Mouse (Mus musculus) layer of hippocampus, postnatal 10 days (tissue): ENCODE results near the gene Atrip. TPM values are rescaled to one million over a fixed set of nuclear protein-coding genes. Genes with fewer than 3 reads are reported as not detected.
A peak's percentile ranks its signal among the peaks of the same experiment; 100 is the strongest.

Experiments
- DNase-seq, 2 experiments: peaks; one replicate each; pipeline ENCODE4 v3.0.0; 2021; ENCODE audit warnings: low spot score in 2 of 2
- total RNA-seq, 2 experiments: library from RNA; stranded (reverse); gene quantifications; 2 replicates each; pipeline ENCODE4 v1.2.3; 2021

The Atrip gene
- total RNA-seq, 2 experiments from 2014 or later, result 28.5 to 29.9 TPM

- DNase-seq, result no peak
These were observed 34.2 kb downstream of the Atrip start for GRCm38 (mm10) chr9:109039681-109040080.

- peak; percentile 33 to 39 for DNase-seq
These were observed 35.0 kb downstream of the Atrip start for GRCm38 (mm10) chr9:109038901-109039364.

- DNase-seq, result peak; percentile 43 to 63
These were observed 35.6 kb downstream of the Atrip start, which contains the start of gene Shisa5 for GRCm38 (mm10) chr9:109038086-109038895. Shisa5 (plus strand) TSS chr9:109038565.

GRCm38 (mm10) chr9:109032435-109032834 is 41.5 kb downstream of the Atrip start:
- no peak for DNase-seq

GRCm38 (mm10) chr9:109031686-109032085 is 42.2 kb downstream of the Atrip start:
- DNase-seq, result no peak

- DNase-seq, result no peak
These were observed 42.9 kb downstream of the Atrip start for GRCm38 (mm10) chr9:109031001-109031400.

GRCm38 (mm10) chr9:109030312-109030711 is 43.6 kb downstream of the Atrip start:
- no peak for DNase-seq

- no peak for DNase-seq
These were observed 45.0 kb downstream of the Atrip start for GRCm38 (mm10) chr9:109028919-109029318.

GRCm38 (mm10) chr9:109028421-109028820 is 45.5 kb downstream of the Atrip start:
- no peak for DNase-seq

- no peak for DNase-seq
These were observed 46.4 kb downstream of the Atrip start for GRCm38 (mm10) chr9:109027521-109027920.

GRCm38 (mm10) chr9:109022866-109023685 is 50.8 kb downstream of the Atrip start:
- DNase-seq, result peak in 1 of 2 experiments; percentile 34

GRCm38 (mm10) chr9:109021428-109021827 is 52.5 kb downstream of the Atrip start:
- no peak for DNase-seq

- no peak for DNase-seq
These were observed 56.8 kb downstream of the Atrip start for GRCm38 (mm10) chr9:109016973-109017604.

- no peak for DNase-seq
These were observed 58.5 kb downstream of the Atrip start for GRCm38 (mm10) chr9:109015397-109015796.

GRCm38 (mm10) chr9:109010316-109010690 is 63.6 kb downstream of the Atrip start:
- no peak for DNase-seq

- DNase-seq, result no peak
These were observed 64.1 kb downstream of the Atrip start for GRCm38 (mm10) chr9:109009636-109010315.

- no peak for DNase-seq
These were observed 64.8 kb downstream of the Atrip start for GRCm38 (mm10) chr9:109008994-109009635.

GRCm38 (mm10) chr9:109008081-109008480 is 65.8 kb downstream of the Atrip start:
- no peak for DNase-seq
